Mouse (Mus musculus) cortical plate, adult 2 months (tissue): Measurements from ENCODE around the gene Ints2.

Source experiments
- CTCF ChIP-seq: fragments of 200-500 bp; IDR thresholded peaks from 2 replicates; pipeline ENCODE4 v1.5.1; 2011; ENCODE audit warnings: mild to moderate bottlenecking, control low read depth, low read length; ENCODE audit not compliant: insufficient read depth; ENCODE audit errors: extremely low read depth
- POLR2A ChIP-seq: fragments of 200-500 bp; IDR thresholded peaks from 2 replicates; pipeline ENCODE4 v1.6.1; 2011; ENCODE audit warnings: mild to moderate bottlenecking, low read length, control low read depth; ENCODE audit not compliant: insufficient read depth; ENCODE audit errors: extremely low read depth

GRCm38 (mm10) chr11:86226646-86227180 lies 30.7 kb downstream of the Ints2 start:
- no peak for TF ChIP-seq CTCF
- no peak for TF ChIP-seq POLR2A
